Mouse (Mus musculus) kidney, embryonic 14.5 days (tissue): ENCODE results near the gene Tcf20. TPM values are rescaled to one million over a fixed set of nuclear protein-coding genes. Genes with fewer than 3 reads are reported as not detected.
A peak's percentile ranks its signal among the peaks of the same experiment; 100 is the strongest.

Experiments
- ATAC-seq: fragments of 200-750 bp; cut with Nextera tagmentation; 2 replicates; pipeline ENCODE4 v1.8.0; 2017; ENCODE audit warnings: moderate number of reproducible peaks, mild to moderate bottlenecking, moderate TSS enrichment, moderate library complexity; ENCODE audit not compliant: low FRiP score, low TSS enrichment
- H3K27ac ChIP-seq: fragments of 300-500 bp; sonication (generic); 2 replicates; pipeline ENCODE4 v1.5.1; 2014; ENCODE audit warnings: low read depth, mild to moderate bottlenecking, low read length, moderate library complexity, mixed read lengths
- H3K27me3 ChIP-seq: fragments of 300-500 bp; sonication (generic); 2 replicates; pipeline ENCODE4 v1.6.1; 2014; ENCODE audit warnings: mild to moderate bottlenecking, low read length; ENCODE audit not compliant: control insufficient read depth, insufficient read depth
- H3K36me3 ChIP-seq: fragments of 300-500 bp; sonication (generic); 2 replicates; pipeline ENCODE4 v1.6.1; 2014; ENCODE audit warnings: low read length, mixed read lengths; ENCODE audit not compliant: control insufficient read depth, insufficient read depth
- H3K4me1 ChIP-seq: fragments of 300-500 bp; sonication (generic); 2 replicates; pipeline ENCODE4 v1.6.1; 2014; ENCODE audit warnings: low read length, mixed read lengths; ENCODE audit not compliant: control insufficient read depth, insufficient read depth
- H3K4me2 ChIP-seq: fragments of 300-500 bp; sonication (generic); replicated peaks from 2 replicates; pipeline ENCODE4 v1.6.1; 2014; ENCODE audit warnings: low read depth, mild to moderate bottlenecking, low read length
- H3K4me3 ChIP-seq: fragments of 300-500 bp; sonication (generic); 2 replicates; pipeline ENCODE4 v1.5.1; 2014; ENCODE audit warnings: mild to moderate bottlenecking, low read length
- H3K9ac ChIP-seq: fragments of 300-500 bp; sonication (generic); 2 replicates; pipeline ENCODE4 v1.6.1; 2014; ENCODE audit warnings: low read depth, mild to moderate bottlenecking, low read length, moderate library complexity
- H3K9me3 ChIP-seq: fragments of 300-500 bp; sonication (generic); 2 replicates; pipeline ENCODE4 v1.6.1; 2016; ENCODE audit warnings: low read length; ENCODE audit not compliant: control insufficient read depth
- WGBS: fragments of 180-500 bp; shearing (Covaris S2); extraction: QIAGEN DNeasy Blood & Tissue Kit; methylation state at CpG from one replicate; pipeline ENCODE4 v1.1.7; 2014; 5-methylcytosine and 5-hydroxymethylcytosine counted together
- microRNA-seq: library from miRNA; unstranded; fragments of <30 nt; microRNA quantifications from one replicate; pipeline ENCODE4, GENCODE M21; 2016
- polyA plus RNA-seq: library from polyadenylated mRNA; unstranded; fragments of >200 nt; fragmentation: Nextera tagmentation; extraction: Ambion mirVana; gene quantifications from 2 replicates; pipeline ENCODE4 v1.2.1, GENCODE M21; 2014

Gene Tcf20
- polyA plus RNA-seq, 1 experiment from 2014 or later = 11.6 TPM

- no peak for ATAC-seq
- Histone ChIP-seq H3K36me3 (no peaks in the 10 kb centered on the region), H3K9me3 (no peaks in the 10 kb centered on the region), H3K4me3 (no peak within 1 kb of the TSS), H3K27me3 (no peaks in the 10 kb centered on the region), H3K9ac (no peak within 1 kb of the TSS), H3K4me1 (no peaks in the 10 kb centered on the region), H3K4me2 (no peak within 1 kb of the TSS), H3K27ac (no peak within 1 kb of the TSS)
- 92% methylated on average over 9 of the region's 9 CpGs for WGBS
Observed at GRCm38 (mm10) chr15:82763631-82764420, 223.8 kb downstream of the Tcf20 start, which contains the start of gene Cyp2d40. TSS of gene Cyp2d40 (minus strand) at chr15:82764183.

Small RNAs within 50 kb of the gene (microRNA-seq; reads per million reads assigned to microRNA genes)
- gene Gm27618 (not detected), gene Mir3080 (19.1 reads per million, percentile 32 among the genes with 10 or more reads in this experiment)

Other genes starting within 250 kb of the Tcf20 start
- gene Cyp2d40, start 223.7 kb downstream of the Tcf20 start, polyA plus RNA-seq = not detected in 2 replicates
- 1.9 and 4.7 TPM in 2 replicates for gene Cyp2d26, start 193.6 kb downstream of the Tcf20 start, polyA plus RNA-seq
- gene Nfam1, start 45.4 kb upstream of the Tcf20 start, polyA plus RNA-seq = 2.0 and 3.4 TPM in 2 replicates
- gene Serhl, start 101.6 kb upstream of the Tcf20 start, polyA plus RNA-seq = 52.7 and 54.5 TPM in 2 replicates
- gene Rrp7a, start 134.9 kb upstream of the Tcf20 start, polyA plus RNA-seq = 50.2 and 50.4 TPM in 2 replicates
- 117 and 173 TPM in 2 replicates for gene Poldip3, start 161.5 kb upstream of the Tcf20 start, polyA plus RNA-seq
- gene Cyb5r3, start 184.7 kb upstream of the Tcf20 start, polyA plus RNA-seq = 144 and 175 TPM in 2 replicates